Mouse (Mus musculus): ENCODE data around the gene Cacna2d1.

DNA sequence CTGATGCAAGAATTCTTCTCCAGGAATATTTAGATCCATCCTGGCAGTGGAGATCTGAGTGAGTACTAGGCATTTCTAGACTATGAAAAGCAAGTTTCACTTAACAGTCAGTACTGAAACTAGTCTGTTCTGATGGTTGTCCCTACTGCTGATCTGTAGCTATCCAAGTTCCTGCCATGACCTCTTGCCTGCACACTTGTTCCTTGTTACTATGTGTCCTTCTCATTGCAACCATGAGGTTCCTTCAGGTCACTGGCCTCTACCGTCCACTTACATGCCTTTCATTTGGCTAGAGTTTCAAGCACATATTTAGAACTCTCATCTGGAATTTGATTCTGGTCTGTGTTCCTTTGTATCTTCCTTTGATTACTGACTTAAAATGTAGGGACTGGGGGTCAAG lies 37.9 kb downstream of the Cacna2d1 start:
- TF ChIP-seq CTCF (conservative IDR thresholded peaks at IDR 0.05; ENCODE audit: low read length) (no peak), POU5F1 (IDR thresholded peaks at IDR 0.05; ENCODE audit: borderline replicate concordance, low read length) (no peak), NANOG (IDR thresholded peaks at IDR 0.05; ENCODE audit: borderline replicate concordance, low read length) (no peak)

Data from E14TG2a.4 (cell line).